Mouse (Mus musculus) liver, embryonic 14.5 days (tissue): ENCODE data around the gene Lama2.

Source experiments
- CTCF ChIP-seq: IDR thresholded peaks from 2 replicates; pipeline ENCODE4 v1.5.1; 2016; ENCODE audit warnings: antibody characterized with exemption, low read depth, control low read depth
- EP300 ChIP-seq: IDR thresholded peaks from 2 replicates; pipeline ENCODE4 v1.6.1; 2016; ENCODE audit warnings: antibody characterized with exemption, low read depth

DNA sequence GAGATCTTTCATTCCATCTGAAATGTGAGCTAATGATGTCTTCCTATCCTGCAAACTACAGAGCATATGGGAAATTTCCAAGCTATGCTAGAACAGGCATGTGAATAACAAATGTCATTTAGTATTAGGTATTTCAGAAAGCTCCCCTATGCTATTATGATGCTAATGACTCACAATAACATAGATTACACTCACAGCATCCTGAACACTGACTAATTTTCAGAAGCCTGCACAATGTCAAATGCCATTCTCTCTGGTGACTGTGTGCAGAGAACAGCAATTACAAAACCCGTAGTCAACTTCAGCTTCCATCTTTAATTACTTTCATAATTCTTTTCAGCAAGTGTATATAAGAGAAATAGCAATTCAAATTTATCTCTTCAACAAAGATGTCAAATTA, 596.9 kb downstream of the Lama2 start:
- TF ChIP-seq CTCF: no peak
- no peak for TF ChIP-seq EP300
